Mouse (Mus musculus): ENCODE results near the gene Mgrn1. TPM values are rescaled to one million over a fixed set of nuclear protein-coding genes. Genes with fewer than 3 reads are reported as not detected.

Gene Mgrn1
- total and polyA plus RNA-seq, 2 experiments from 2014 or later, result 117 to 221 TPM

GRCm38 (mm10) chr16:4979755-4980380 lies 93.8 kb downstream of the Mgrn1 start:
- H3K36me3 ChIP-seq (ENCODE audit: insufficient read depth, low read length), result no peaks in the 10 kb centered on the region
- DNase-seq (ENCODE audit: low spot score) (peak; percentile 33), ATAC-seq (ENCODE audit: low FRiP score) (no peak)
- H3K9me3 ChIP-seq (ENCODE audit: low read length), result no peaks in the 10 kb centered on the region
- 72% methylated on average over 4 of the region's 4 CpGs for WGBS
- no peaks in the 10 kb centered on the region for H3K4me1 ChIP-seq (ENCODE audit: insufficient read depth, low read length)
- no peak overlapping the region for H3K4me2 ChIP-seq (ENCODE audit: low read depth, low read length, poor library complexity, severe bottlenecking)
- H3K27me3 ChIP-seq (ENCODE audit: insufficient read depth, low read length), result no peaks in the 10 kb centered on the region
- H3K27ac ChIP-seq (ENCODE audit: low read depth, low read length), result no peak overlapping the region
- H3K4me3 ChIP-seq (ENCODE audit: low read depth, low read length), result no peak overlapping the region
- TF ChIP-seq CTCF (IDR thresholded peaks at IDR 0.05), result peak; percentile 72
- H3K9ac ChIP-seq (replicated peaks; ENCODE audit: low read length, poor library complexity, severe bottlenecking), result no peak overlapping the region

- Histone ChIP-seq H3K27ac (ENCODE audit: low read depth, low read length) (no peak overlapping the region), H3K9ac (replicated peaks; ENCODE audit: low read length, poor library complexity, severe bottlenecking) (no peak overlapping the region), H3K9me3 (ENCODE audit: low read length) (no peaks in the 10 kb centered on the region), H3K27me3 (ENCODE audit: insufficient read depth, low read length) (no peaks in the 10 kb centered on the region), H3K4me2 (ENCODE audit: low read depth, low read length, poor library complexity, severe bottlenecking) (no peak overlapping the region), H3K36me3 (ENCODE audit: insufficient read depth, low read length) (no peaks in the 10 kb centered on the region), H3K4me1 (ENCODE audit: insufficient read depth, low read length) (no peaks in the 10 kb centered on the region), H3K4me3 (ENCODE audit: low read depth, low read length) (no peak overlapping the region)
- 93% methylated on average over 12 of the region's 12 CpGs for WGBS
- TF ChIP-seq CTCF (IDR thresholded peaks at IDR 0.05), result no peak
- ATAC-seq (ENCODE audit: low FRiP score) (no peak), DNase-seq (ENCODE audit: low spot score) (no peak)
Measured at GRCm38 (mm10) chr16:4984717-4985116, 98.7 kb downstream of the Mgrn1 start.

Other genes with a start within 250 kb of the Mgrn1 start
- gene Vasn, start 246.3 kb upstream of the Mgrn1 start, total RNA-seq (2014; rRNA removed), result 12.0 and 14.2 TPM in 2 replicates
- 4.7 TPM in 2 replicates for gene Vasn, start 246.3 kb upstream of the Mgrn1 start, polyA plus RNA-seq (2015; fragmentation: Nextera tagmentation; extraction: Ambion mirVana)
- 62.1 and 65.5 TPM in 2 replicates for gene Dnaja3, start 246.3 kb upstream of the Mgrn1 start, total RNA-seq (2014; rRNA removed)
- 54.1 and 57.0 TPM in 2 replicates for gene Dnaja3, start 246.3 kb upstream of the Mgrn1 start, polyA plus RNA-seq (2015; fragmentation: Nextera tagmentation; extraction: Ambion mirVana)
- 31.1 and 39.8 TPM in 2 replicates for gene Coro7, start 206.5 kb upstream of the Mgrn1 start, total RNA-seq (2014; rRNA removed)
- 28.7 and 31.9 TPM in 2 replicates for gene Coro7, start 206.5 kb upstream of the Mgrn1 start, polyA plus RNA-seq (2015; fragmentation: Nextera tagmentation; extraction: Ambion mirVana)
- gene Nmral1, start 166.9 kb upstream of the Mgrn1 start, total RNA-seq (2014; rRNA removed), result 27.5 and 33.5 TPM in 2 replicates
- gene Nmral1, start 166.9 kb upstream of the Mgrn1 start, polyA plus RNA-seq (2015; fragmentation: Nextera tagmentation; extraction: Ambion mirVana), result 37.1 and 41.2 TPM in 2 replicates
- gene Hmox2, start 159.9 kb upstream of the Mgrn1 start, total RNA-seq (2014; rRNA removed), result 37.9 and 43.2 TPM in 2 replicates
- 92.7 and 102 TPM in 2 replicates for gene Hmox2, start 159.9 kb upstream of the Mgrn1 start, polyA plus RNA-seq (2015; fragmentation: Nextera tagmentation; extraction: Ambion mirVana)
- gene Cdip1, start 96.0 kb upstream of the Mgrn1 start, total RNA-seq (2014; rRNA removed), result 122 and 130 TPM in 2 replicates
- gene Cdip1, start 96.0 kb upstream of the Mgrn1 start, polyA plus RNA-seq (2015; fragmentation: Nextera tagmentation; extraction: Ambion mirVana), result 131 and 139 TPM in 2 replicates
- not detected in 2 replicates for gene 4930562C15Rik, start 50.8 kb upstream of the Mgrn1 start, total RNA-seq (2014; rRNA removed)
- 0.47 TPM in 1 of 2 replicates, not detected in the other for gene 4930562C15Rik, start 50.8 kb upstream of the Mgrn1 start, polyA plus RNA-seq (2015; fragmentation: Nextera tagmentation; extraction: Ambion mirVana)
- 30.3 and 35.0 TPM in 2 replicates for gene Ubald1, start 5.9 kb upstream of the Mgrn1 start, total RNA-seq (2014; rRNA removed)
- gene Ubald1, start 5.9 kb upstream of the Mgrn1 start, polyA plus RNA-seq (2015; fragmentation: Nextera tagmentation; extraction: Ambion mirVana), result 79.9 and 82.5 TPM in 2 replicates
- 46.7 and 48.6 TPM in 2 replicates for gene Nudt16l1, start 52.5 kb downstream of the Mgrn1 start, total RNA-seq (2014; rRNA removed)
- gene Nudt16l1, start 52.5 kb downstream of the Mgrn1 start, polyA plus RNA-seq (2015; fragmentation: Nextera tagmentation; extraction: Ambion mirVana), result 103 and 117 TPM in 2 replicates
- 36.7 and 62.2 TPM in 2 replicates for gene Anks3, start 78.0 kb downstream of the Mgrn1 start, total RNA-seq (2014; rRNA removed)
- gene Anks3, start 78.0 kb downstream of the Mgrn1 start, polyA plus RNA-seq (2015; fragmentation: Nextera tagmentation; extraction: Ambion mirVana), result 44.3 and 46.9 TPM in 2 replicates
- gene Sept12, start 111.6 kb downstream of the Mgrn1 start, total RNA-seq (2014; rRNA removed), result not detected in 2 replicates
- not detected in 2 replicates for gene Sept12, start 111.6 kb downstream of the Mgrn1 start, polyA plus RNA-seq (2015; fragmentation: Nextera tagmentation; extraction: Ambion mirVana)
- gene Smim22, start 121.0 kb downstream of the Mgrn1 start, total RNA-seq (2014; rRNA removed), result not detected in 2 replicates
- gene Smim22, start 121.0 kb downstream of the Mgrn1 start, polyA plus RNA-seq (2015; fragmentation: Nextera tagmentation; extraction: Ambion mirVana), result 1.1 TPM in 1 of 2 replicates, not detected in the other
- 115 and 121 TPM in 2 replicates for gene Rogdi, start 127.3 kb downstream of the Mgrn1 start, total RNA-seq (2014; rRNA removed)
- gene Rogdi, start 127.3 kb downstream of the Mgrn1 start, polyA plus RNA-seq (2015; fragmentation: Nextera tagmentation; extraction: Ambion mirVana), result 165 and 175 TPM in 2 replicates
- gene Glyr1, start 163.6 kb downstream of the Mgrn1 start, total RNA-seq (2014; rRNA removed), result 176 and 179 TPM in 2 replicates
- 146 and 149 TPM in 2 replicates for gene Glyr1, start 163.6 kb downstream of the Mgrn1 start, polyA plus RNA-seq (2015; fragmentation: Nextera tagmentation; extraction: Ambion mirVana)
- gene Ubn1, start 163.8 kb downstream of the Mgrn1 start, total RNA-seq (2014; rRNA removed), result 28.4 and 28.9 TPM in 2 replicates
- 5.8 and 7.0 TPM in 2 replicates for gene Ubn1, start 163.8 kb downstream of the Mgrn1 start, polyA plus RNA-seq (2015; fragmentation: Nextera tagmentation; extraction: Ambion mirVana)
- 0.14 and 0.88 TPM in 2 replicates for gene Ppl, start 246.2 kb downstream of the Mgrn1 start, total RNA-seq (2014; rRNA removed)
- 0.09 and 0.10 TPM in 2 replicates for gene Ppl, start 246.2 kb downstream of the Mgrn1 start, polyA plus RNA-seq (2015; fragmentation: Nextera tagmentation; extraction: Ambion mirVana)